Mouse (Mus musculus): ENCODE measurements around the gene Hilpda.

The Hilpda gene

GRCm38 (mm10) chr6:29276746-29277145, 4.5 kb downstream of the Hilpda start:
- in situ Hi-C loops (cut with MboI, MseI) = loop anchor here (5.0 kb wide), 3 partner anchors 34 to 109 kb away; partner anchors contain the start of gene Rbm28 (in 1 of the 2)

DNA sequence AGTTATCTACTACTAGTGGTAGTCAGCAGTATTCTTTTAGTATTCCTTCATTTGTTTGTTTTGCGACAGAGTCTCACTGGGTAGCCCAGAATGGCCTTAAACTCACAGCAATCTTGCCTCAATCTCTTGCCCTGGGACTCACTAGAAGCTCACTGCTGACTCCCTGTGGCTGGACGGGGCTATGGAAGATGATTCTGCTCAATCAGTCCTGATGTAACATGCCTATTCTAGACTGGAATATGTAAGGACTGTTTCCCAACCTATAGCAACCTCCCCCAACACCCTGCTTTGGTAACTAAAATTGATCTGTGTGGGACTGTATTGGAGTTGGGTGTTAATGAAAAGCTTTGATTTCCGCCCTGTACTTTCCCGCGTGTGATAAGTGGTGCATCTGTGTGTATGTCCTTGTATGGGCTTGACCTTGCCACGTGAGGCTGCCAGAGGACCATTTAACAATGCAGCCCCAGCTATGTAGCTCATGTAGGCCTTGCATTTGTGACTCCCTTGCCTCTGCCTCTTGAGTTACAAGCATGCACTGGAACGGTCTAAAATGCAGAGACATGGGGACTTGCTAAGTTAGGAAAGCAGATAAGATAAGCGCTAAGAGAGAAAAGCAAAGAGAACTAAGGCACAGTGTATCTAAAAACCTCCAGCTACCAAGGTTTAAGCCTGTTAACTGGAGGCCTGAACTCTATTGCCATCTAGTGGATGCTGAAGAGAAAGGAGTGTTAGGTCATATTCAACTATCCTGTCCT, 6.4 kb downstream of the Hilpda start:
- in situ Hi-C loops (cut with MboI, MseI) = loop anchor here (5.0 kb wide), 3 partner anchors 36 to 111 kb away; partner anchors contain the start of gene Rbm28 (in 1 of the 2)

- in situ Hi-C loops (cut with MboI, MseI) = loop anchor here (5.0 kb wide), 3 partner anchors 37 to 112 kb away; partner anchors contain the start of gene Rbm28 (in 1 of the 2)
These were observed 7.0 kb downstream of the Hilpda start, which contains the start of gene Fam71f2 for GRCm38 (mm10) chr6:29279293-29279692. Gene Fam71f2, plus strand, starts transcription at chr6:29279593.

- in situ Hi-C loops (cut with MboI, MseI) = no loop called here
These were observed 8.4 kb downstream of the Hilpda start for GRCm38 (mm10) chr6:29280671-29281070.

DNA sequence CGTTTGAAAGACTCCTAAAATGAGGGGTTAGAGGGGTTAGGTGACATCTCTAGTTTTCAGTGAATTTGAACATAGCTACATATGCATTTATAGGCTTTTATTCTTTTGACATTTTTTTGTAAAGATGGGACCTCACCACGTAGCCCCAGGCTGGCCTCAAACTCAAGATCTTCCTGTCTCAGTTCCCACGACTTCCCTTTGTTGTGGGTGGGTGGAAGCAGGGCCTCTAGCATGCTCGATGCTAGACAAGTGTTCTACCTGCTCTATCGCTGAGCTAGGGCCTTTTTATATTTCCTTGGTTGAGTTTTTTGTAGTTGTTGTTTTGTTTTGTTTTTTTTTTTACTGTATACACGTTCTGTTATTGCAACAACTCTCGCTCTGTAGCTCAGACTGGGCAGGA, 14.6 kb downstream of the Hilpda start:
- in situ Hi-C loops (cut with MboI, MseI) = no loop called here

DNA sequence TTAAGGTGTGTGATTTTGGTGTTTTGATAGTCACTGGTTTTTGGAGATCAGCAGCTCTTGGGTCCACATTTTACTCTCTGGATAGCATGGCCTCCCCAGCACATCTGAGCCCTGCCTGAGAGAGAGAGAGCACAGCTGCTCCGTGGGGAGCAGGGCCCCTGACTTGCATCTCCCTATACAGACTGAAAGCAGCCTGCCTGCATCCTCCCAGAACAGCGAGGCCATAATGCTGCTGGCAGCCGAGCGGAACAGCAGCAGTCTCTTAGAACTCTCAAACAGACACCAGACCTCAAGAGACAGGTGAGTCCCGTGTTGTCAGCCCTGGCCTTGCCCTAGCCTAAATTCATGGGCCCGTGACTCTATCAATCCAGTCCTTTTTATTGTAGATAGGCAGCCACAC, 15.2 kb downstream of the Hilpda start:
- in situ Hi-C loops (cut with MboI, MseI) = no loop called here

- in situ Hi-C loops (cut with MboI, MseI) = no loop called here
These were observed 15.7 kb downstream of the Hilpda start for GRCm38 (mm10) chr6:29287944-29288343.

DNA sequence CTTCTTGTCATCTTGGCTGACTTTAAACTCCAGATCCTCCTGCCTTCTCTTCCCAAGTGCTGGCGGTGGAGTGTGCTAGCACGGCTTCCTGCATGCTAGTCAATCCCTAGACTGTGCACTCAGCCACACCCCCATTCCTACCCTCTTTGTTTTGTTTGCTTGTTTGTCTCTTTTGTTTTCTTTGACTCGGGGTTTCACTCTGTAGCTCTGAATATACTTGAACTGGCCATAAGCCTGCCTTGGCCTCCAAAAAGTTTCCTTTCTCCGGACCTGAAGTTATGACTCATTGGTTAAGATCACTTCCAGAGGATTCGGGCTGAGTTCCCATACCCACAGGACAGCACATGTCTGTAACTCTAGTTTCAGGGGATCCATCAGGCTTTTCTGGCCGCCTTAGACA, 16.4 kb downstream of the Hilpda start:
- in situ Hi-C loops (cut with MboI, MseI) = no loop called here

DNA sequence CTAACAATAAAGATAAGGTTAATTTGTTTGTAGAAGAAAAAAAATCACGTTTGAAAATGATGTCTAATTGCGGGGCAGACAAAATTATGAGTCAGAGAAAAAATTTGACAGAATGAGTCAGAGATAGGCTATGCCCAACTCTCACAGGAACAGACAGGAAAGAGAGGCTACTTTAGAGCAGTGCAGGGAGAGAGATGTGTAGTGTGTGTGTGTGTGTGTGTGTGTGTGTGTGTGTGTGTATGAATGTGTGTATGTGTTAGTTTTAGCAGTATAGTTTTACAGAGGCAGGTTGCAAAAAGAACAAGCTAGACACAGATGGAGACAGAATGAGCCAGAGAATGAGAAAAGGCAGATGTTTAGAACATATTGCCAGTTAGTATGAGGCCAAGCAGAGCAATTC, 26.8 kb downstream of the Hilpda start:
- in situ Hi-C loops (cut with MboI, MseI) = no loop called here

DNA sequence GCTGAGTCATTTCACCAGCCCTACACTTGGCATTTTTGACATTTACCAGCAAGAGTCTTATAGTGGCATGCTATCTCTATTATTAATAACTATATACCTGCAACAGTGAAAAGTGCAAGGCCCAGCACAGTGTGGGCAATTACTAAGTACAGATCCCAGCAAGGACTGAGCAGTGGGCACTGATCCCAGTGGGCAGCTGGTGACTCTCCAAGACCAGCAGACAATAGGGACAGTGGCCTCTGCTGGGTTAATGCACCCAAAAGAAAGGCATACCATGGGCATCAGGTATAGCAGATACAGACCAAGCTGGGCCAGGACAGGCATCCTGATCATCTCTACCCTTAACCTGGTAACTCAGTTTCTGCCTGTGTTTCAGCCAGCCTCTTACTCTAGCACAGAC, 31.0 kb downstream of the Hilpda start:
- in situ Hi-C loops (cut with MboI, MseI) = no loop called here

DNA sequence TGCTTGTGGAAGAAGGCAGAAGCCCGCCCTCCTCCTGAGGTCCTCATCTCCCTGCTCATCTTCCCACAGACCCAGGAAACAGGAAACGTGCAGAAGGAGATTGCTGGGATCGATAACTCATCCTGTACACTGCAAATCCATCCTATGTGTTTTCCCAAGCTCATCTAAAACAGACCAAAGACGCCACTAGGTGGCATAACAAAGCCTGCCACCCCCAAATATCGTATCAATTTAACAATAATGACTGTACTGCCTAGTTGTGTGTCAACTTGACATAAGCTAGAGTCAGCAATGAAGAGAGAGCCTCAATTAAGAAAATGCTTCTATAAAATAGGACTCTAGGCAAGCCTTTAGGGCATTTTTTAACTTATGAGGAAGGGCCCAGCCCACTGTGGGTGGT, 31.4 kb downstream of the Hilpda start:
- in situ Hi-C loops (cut with MboI, MseI) = no loop called here

- in situ Hi-C loops (cut with MboI, MseI) = no loop called here
These were observed 33.2 kb downstream of the Hilpda start for GRCm38 (mm10) chr6:29305462-29305861.

- in situ Hi-C loops (cut with MboI, MseI) = no loop called here
These were observed 36.7 kb downstream of the Hilpda start for GRCm38 (mm10) chr6:29308846-29309605.

- in situ Hi-C loops (cut with MboI, MseI) = no loop called here
These were observed 41.5 kb downstream of the Hilpda start for GRCm38 (mm10) chr6:29313690-29314202.

- in situ Hi-C loops (cut with MboI, MseI) = no loop called here
These were observed 45.0 kb downstream of the Hilpda start for GRCm38 (mm10) chr6:29317286-29317685.

GRCm38 (mm10) chr6:29317941-29318340, 45.7 kb downstream of the Hilpda start:
- in situ Hi-C loops (cut with MboI, MseI) = no loop called here

GRCm38 (mm10) chr6:29318879-29319278, 46.6 kb downstream of the Hilpda start, which contains the start of gene Fam71f1:
Gene Fam71f1, plus strand, starts transcription at chr6:29319140.
- in situ Hi-C loops (cut with MboI, MseI) = no loop called here

GRCm38 (mm10) chr6:29321586-29321985, 49.3 kb downstream of the Hilpda start:
- in situ Hi-C loops (cut with MboI, MseI) = no loop called here

GRCm38 (mm10) chr6:29322147-29322546, 49.9 kb downstream of the Hilpda start:
- in situ Hi-C loops (cut with MboI, MseI) = no loop called here

DNA sequence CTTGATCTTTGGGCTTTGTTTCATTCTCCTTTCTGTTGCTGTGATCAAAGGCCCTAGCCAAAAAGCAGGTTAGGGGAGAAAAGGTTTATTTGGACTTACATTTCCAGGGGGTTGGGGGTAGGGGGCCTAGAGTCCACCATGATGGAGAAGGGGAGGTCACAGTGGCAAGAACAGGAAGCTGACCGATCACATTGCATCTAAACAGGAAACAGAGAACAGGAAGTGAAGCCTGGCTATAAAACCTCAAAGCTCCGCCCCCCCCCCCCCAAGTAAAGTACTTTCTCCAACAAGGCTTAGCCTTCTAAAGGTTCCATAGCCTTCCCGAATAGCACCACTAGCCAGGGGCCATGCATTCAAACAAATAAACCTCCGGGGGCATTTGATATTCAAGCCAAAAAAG, 50.4 kb downstream of the Hilpda start:
- in situ Hi-C loops (cut with MboI, MseI) = no loop called here
